Mouse (Mus musculus) lung, embryonic 14.5 days (tissue): Measurements from ENCODE around the gene Arid1a. TPM values are rescaled to one million over a fixed set of nuclear protein-coding genes. Genes with fewer than 3 reads are reported as not detected.

Experiments used
- ATAC-seq: fragments of 200-750 bp; cut with Nextera tagmentation; 2 replicates; pipeline ENCODE4 v1.8.0; 2017; ENCODE audit warnings: mild to moderate bottlenecking, moderate TSS enrichment, moderate library complexity; ENCODE audit not compliant: insufficient read depth
- DNase-seq: peaks from one replicate; pipeline ENCODE4 v3.0.0-alpha.2; 2015
- H3K27ac ChIP-seq: fragments of 300-500 bp; sonication (generic); 2 replicates; pipeline ENCODE4 v1.5.1; 2014; ENCODE audit warnings: low read depth, mild to moderate bottlenecking, moderate library complexity
- H3K27me3 ChIP-seq: fragments of 300-500 bp; sonication (generic); 2 replicates; pipeline ENCODE4 v1.6.1; 2014; ENCODE audit warnings: low read length, control low read depth; ENCODE audit not compliant: insufficient read depth
- H3K36me3 ChIP-seq: fragments of 300-500 bp; sonication (generic); 2 replicates; pipeline ENCODE4 v1.6.1; 2014; ENCODE audit warnings: control low read depth; ENCODE audit not compliant: insufficient read depth
- H3K4me1 ChIP-seq: fragments of 300-500 bp; sonication (generic); 2 replicates; pipeline ENCODE4 v1.6.1; 2014; ENCODE audit warnings: antibody characterized with exemption, control low read depth; ENCODE audit not compliant: insufficient read depth
- H3K4me2 ChIP-seq: fragments of 300-500 bp; sonication (generic); 2 replicates; pipeline ENCODE4 v1.6.1; 2014; ENCODE audit warnings: mild to moderate bottlenecking
- H3K4me3 ChIP-seq: fragments of 300-500 bp; sonication (generic); 2 replicates; pipeline ENCODE4 v1.5.1; 2014; ENCODE audit warnings: low read depth, low read length
- H3K9ac ChIP-seq: fragments of 300-500 bp; sonication (generic); 2 replicates; pipeline ENCODE4 v1.6.1; 2014
- H3K9me3 ChIP-seq: fragments of 300-500 bp; sonication (generic); 2 replicates; pipeline ENCODE4 v1.6.1; 2016; ENCODE audit warnings: low read depth, low read length, control low read depth
- CTCF ChIP-seq: IDR thresholded peaks from 2 replicates; pipeline ENCODE4 v1.5.1; 2016; ENCODE audit warnings: antibody characterized with exemption, low read depth
- WGBS: fragments of 180-500 bp; shearing (Covaris S2); extraction: QIAGEN DNeasy Blood & Tissue Kit; methylation state at CpG from one replicate; pipeline ENCODE4 v1.1.7; 2014; 5-methylcytosine and 5-hydroxymethylcytosine counted together
- polyA plus RNA-seq: library from polyadenylated mRNA; unstranded; fragments of >200 nt; fragmentation: Nextera tagmentation; extraction: Ambion mirVana; gene quantifications from 2 replicates; pipeline ENCODE4 v1.2.1, GENCODE M21; 2014

Gene Arid1a
- polyA plus RNA-seq, 1 experiment from 2014 or later: 44.7 TPM

GRCm38 (mm10) chr4:133709395-133709794 lies 47.2 kb downstream of the Arid1a start:
- H3K4me2 ChIP-seq: no peak overlapping the region
- peaks cover 82% of the 10 kb centered on the region for H3K36me3 ChIP-seq
- H3K9me3 ChIP-seq: no peaks in the 10 kb centered on the region
- H3K27ac ChIP-seq: no peak overlapping the region
- H3K27me3 ChIP-seq: no peaks in the 10 kb centered on the region
- DNase-seq (no peak), ATAC-seq (no peak)
- TF ChIP-seq CTCF: no peak
- WGBS: 56% methylated on average over 2 of the region's 2 CpGs
- H3K4me3 ChIP-seq: no peak overlapping the region
- no peak overlapping the region for H3K9ac ChIP-seq
- H3K4me1 ChIP-seq: peaks cover 19% of the 10 kb centered on the region; the same call in 1 of the 2 replicates

GRCm38 (mm10) chr4:133707464-133707863 lies 49.1 kb downstream of the Arid1a start:
- Histone ChIP-seq H3K4me2 (peak overlapping the region; percentile 19; the same call in 1 of the 2 replicates), H3K9ac (no peak overlapping the region), H3K36me3 (peaks cover 76% of the 10 kb centered on the region), H3K4me1 (peaks cover 19% of the 10 kb centered on the region; the same call in 1 of the 2 replicates), H3K27me3 (no peaks in the 10 kb centered on the region), H3K27ac (peak overlapping the region; percentile 77), H3K9me3 (no peaks in the 10 kb centered on the region), H3K4me3 (no peak overlapping the region)
- ATAC-seq (no peak), DNase-seq (no peak)
- WGBS: 57% methylated on average over 1 of the region's 1 CpGs
- no peak for TF ChIP-seq CTCF

- peak overlapping the region; percentile 32 for H3K4me2 ChIP-seq
- peak; percentile 84 for DNase-seq
- no peak overlapping the region for H3K4me3 ChIP-seq
- TF ChIP-seq CTCF: no peak
- peaks cover 76% of the 10 kb centered on the region for H3K36me3 ChIP-seq
- peak overlapping the region; percentile 77 for H3K27ac ChIP-seq
- ATAC-seq: peak; percentile 84
- no peaks in the 10 kb centered on the region for H3K27me3 ChIP-seq
- H3K4me1 ChIP-seq: peaks cover 19% of the 10 kb centered on the region; the same call in 1 of the 2 replicates
- no peaks in the 10 kb centered on the region for H3K9me3 ChIP-seq
- H3K9ac ChIP-seq: no peak overlapping the region
- 27% methylated on average over 8 of the region's 8 CpGs for WGBS
Measured at GRCm38 (mm10) chr4:133706956-133707355, 49.6 kb downstream of the Arid1a start.

- no peak overlapping the region for H3K4me3 ChIP-seq
- H3K27ac ChIP-seq: 0 out of 2 replicates have a peak overlapping the region, but pooled peaks have one; percentile 24
- H3K36me3 ChIP-seq: peaks cover 74% of the 10 kb centered on the region
- no peaks in the 10 kb centered on the region for H3K9me3 ChIP-seq
- peaks cover 19% of the 10 kb centered on the region; the same call in 1 of the 2 replicates for H3K4me1 ChIP-seq
- H3K4me2 ChIP-seq: no peak overlapping the region
- DNase-seq (no peak), ATAC-seq (no peak)
- 79% methylated on average over 4 of the region's 4 CpGs for WGBS
- H3K27me3 ChIP-seq: no peaks in the 10 kb centered on the region
- no peak overlapping the region for H3K9ac ChIP-seq
- no peak for TF ChIP-seq CTCF
Measured at GRCm38 (mm10) chr4:133705062-133705461, 51.5 kb downstream of the Arid1a start.

GRCm38 (mm10) chr4:133700905-133701368 lies 55.6 kb downstream of the Arid1a start:
- Histone ChIP-seq H3K27ac (peak overlapping the region; percentile 28; the same call in 1 of the 2 replicates), H3K4me3 (no peak overlapping the region), H3K9ac (no peak overlapping the region), H3K4me1 (peaks cover 2% of the 10 kb centered on the region; the same call in 1 of the 2 replicates), H3K36me3 (peaks cover 70% of the 10 kb centered on the region), H3K4me2 (no peak overlapping the region), H3K9me3 (no peaks in the 10 kb centered on the region), H3K27me3 (no peaks in the 10 kb centered on the region)
- ATAC-seq: peak; percentile 87
- TF ChIP-seq CTCF: no peak
- 59% methylated on average over 11 of the region's 11 CpGs for WGBS
- DNase-seq: peak; percentile 78

- Histone ChIP-seq H3K36me3 (peaks cover 82% of the 10 kb centered on the region), H3K9me3 (no peaks in the 10 kb centered on the region), H3K27ac (no peak overlapping the region), H3K27me3 (no peaks in the 10 kb centered on the region), H3K4me2 (no peak overlapping the region), H3K4me3 (no peak overlapping the region), H3K9ac (no peak overlapping the region), H3K4me1 (no peaks in the 10 kb centered on the region)
- 83% methylated on average over 3 of the region's 3 CpGs for WGBS
- ATAC-seq (no peak), DNase-seq (no peak)
- no peak for TF ChIP-seq CTCF
Measured at GRCm38 (mm10) chr4:133695363-133695762, 61.2 kb downstream of the Arid1a start.

GRCm38 (mm10) chr4:133690252-133690651 lies 66.3 kb downstream of the Arid1a start:
- peak; percentile 80 for DNase-seq
- H3K9me3 ChIP-seq: no peaks in the 10 kb centered on the region
- H3K4me1 ChIP-seq: no peaks in the 10 kb centered on the region
- H3K4me2 ChIP-seq: no peak overlapping the region
- 0 out of 2 replicates have a peak, but pooled peaks have one; percentile 15 for ATAC-seq
- H3K36me3 ChIP-seq: peaks cover 100% of the 10 kb centered on the region
- no peak overlapping the region for H3K9ac ChIP-seq
- TF ChIP-seq CTCF: no peak
- no peak overlapping the region for H3K27ac ChIP-seq
- no peak overlapping the region for H3K4me3 ChIP-seq
- H3K27me3 ChIP-seq: no peaks in the 10 kb centered on the region
- WGBS: 26% methylated on average over 5 of the region's 5 CpGs
